Mouse (Mus musculus): ENCODE data around the gene Slc9a8.
"Not testable (repeated sequence)": the region's sequence is repeated elsewhere in the genome, so short reads cannot be mapped to it uniquely, and the experiment has no call there.

Gene Slc9a8

DNA sequence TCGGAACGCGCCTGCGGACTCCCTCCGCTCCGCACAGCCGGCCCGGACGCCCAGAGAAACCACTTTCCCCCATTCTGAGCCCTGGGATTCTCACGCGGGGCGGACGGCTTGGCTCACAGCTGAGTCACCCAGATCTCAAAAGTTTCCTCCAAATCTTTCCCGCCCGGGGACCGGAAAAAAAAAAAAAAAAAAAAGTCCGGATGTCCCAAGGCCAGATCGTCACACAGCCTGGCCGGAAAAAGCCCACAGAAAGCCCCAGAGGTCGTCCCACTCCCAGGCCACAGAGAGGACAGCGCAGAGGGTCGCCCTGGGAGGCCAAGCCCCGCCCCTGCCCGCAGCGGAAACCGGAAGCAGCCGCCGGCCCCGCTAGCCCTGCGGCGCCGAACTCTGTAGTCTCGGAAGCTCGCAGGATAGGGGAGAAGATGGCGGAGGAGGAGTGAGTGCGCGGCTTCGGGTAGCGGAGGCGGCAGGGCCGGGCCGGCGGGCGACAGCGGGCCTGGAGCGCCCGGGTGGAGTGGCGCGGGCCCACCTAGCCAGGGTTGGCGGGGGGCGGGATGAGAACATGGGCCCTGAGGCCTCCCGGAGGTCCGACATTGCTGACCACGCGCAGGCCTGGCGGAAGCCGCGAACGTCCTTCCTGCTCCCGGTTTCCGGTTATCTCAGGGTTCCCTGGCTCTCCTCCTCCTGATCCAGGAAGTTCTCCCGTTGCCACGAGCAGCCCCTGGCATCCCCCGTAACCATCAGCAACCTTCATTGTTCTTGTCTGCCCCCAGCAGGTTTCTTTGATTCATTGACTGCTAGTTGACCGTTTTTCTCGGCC, at the start of gene Slc9a8:
Slc9a8 (plus strand) TSS at position 383 of the 820 bp plus-strand sequence.
- DNase-seq (ENCODE audit: low spot score in 2 of 2): peak; percentile 89 to 93

DNA sequence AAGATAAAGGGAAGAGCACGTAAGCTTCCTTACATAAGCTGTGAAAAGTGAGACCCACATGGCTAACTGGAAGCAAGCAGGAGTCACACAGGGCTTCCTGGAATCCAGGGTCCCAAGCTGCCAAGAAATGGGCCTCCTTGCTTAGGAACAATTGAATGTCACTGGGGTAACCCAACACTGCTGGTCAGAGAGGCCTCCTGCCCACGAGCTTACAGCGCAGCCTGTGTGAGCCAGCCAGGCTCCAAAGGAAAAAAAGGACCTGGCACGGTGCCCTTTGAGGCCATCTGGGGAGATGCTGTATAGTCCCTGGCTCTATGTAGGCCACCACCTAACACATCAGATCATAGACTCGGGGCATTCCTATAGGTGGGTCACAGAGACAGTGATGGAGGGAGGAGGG, 48.2 kb upstream of the Slc9a8 start:
- no peak for DNase-seq (ENCODE audit: low spot score in 2 of 2)

DNA sequence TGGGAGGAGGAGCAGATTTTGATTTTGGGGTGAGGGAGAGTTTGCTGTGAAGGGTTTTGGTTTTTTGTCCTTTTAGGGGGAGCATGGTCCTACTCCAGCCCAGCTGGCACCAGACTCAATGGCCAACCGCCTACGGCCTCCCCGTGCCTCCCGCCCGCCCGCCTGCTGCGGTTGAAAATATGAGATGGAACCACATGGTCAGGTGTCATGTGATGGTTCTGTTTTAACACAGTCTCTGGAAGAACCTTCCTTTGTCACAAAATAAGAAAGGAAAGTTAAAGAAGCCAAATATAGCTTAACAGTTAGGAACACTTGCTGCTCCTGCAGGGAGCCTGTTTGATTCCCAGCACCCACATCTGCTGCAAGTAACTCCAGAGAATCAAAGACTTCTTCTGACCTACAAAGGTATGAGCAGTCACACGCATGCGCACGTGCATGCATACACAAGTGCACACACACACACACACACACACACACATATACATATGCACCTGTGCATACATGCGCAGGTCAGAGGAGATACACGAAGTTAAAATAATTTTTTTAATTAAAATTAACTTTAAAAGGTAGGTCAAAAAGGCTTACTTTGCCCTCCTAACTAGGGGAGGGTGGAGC, 47.2 kb upstream of the Slc9a8 start:
- no peak for DNase-seq (ENCODE audit: low spot score in 2 of 2)

GRCm38 (mm10) chr2:167375135-167375534, 46.4 kb upstream of the Slc9a8 start:
- DNase-seq (ENCODE audit: low spot score in 2 of 2): no peak

- no peak for DNase-seq (ENCODE audit: low spot score in 2 of 2)
Measured at GRCm38 (mm10) chr2:167375688-167376087, 45.8 kb upstream of the Slc9a8 start.

- DNase-seq (ENCODE audit: low spot score in 2 of 2): no peak
Measured at GRCm38 (mm10) chr2:167376160-167376564, 45.4 kb upstream of the Slc9a8 start.

DNA sequence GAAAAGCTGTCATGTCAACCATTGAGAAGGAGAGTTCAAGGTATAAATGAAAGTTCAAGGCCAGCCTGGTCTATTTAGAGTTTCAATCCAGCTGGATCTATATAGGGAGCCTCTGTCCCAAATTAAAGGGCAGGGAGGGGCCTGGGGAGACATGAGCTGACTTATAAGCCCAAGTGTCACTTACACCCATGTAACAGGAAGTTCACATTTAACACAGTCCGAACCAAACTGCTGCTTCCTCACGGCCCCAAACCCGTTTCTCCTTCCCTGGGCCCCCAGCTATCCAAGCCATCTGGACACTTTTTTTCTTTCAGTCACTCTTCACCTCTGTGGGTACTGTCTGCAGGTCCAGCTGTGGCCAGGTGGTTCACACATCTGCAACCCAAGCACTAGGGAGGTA, 43.8 kb upstream of the Slc9a8 start:
- no peak for DNase-seq (ENCODE audit: low spot score in 2 of 2)

- DNase-seq (ENCODE audit: low spot score in 2 of 2): no peak
Measured at GRCm38 (mm10) chr2:167378972-167379371, 42.5 kb upstream of the Slc9a8 start.

DNA sequence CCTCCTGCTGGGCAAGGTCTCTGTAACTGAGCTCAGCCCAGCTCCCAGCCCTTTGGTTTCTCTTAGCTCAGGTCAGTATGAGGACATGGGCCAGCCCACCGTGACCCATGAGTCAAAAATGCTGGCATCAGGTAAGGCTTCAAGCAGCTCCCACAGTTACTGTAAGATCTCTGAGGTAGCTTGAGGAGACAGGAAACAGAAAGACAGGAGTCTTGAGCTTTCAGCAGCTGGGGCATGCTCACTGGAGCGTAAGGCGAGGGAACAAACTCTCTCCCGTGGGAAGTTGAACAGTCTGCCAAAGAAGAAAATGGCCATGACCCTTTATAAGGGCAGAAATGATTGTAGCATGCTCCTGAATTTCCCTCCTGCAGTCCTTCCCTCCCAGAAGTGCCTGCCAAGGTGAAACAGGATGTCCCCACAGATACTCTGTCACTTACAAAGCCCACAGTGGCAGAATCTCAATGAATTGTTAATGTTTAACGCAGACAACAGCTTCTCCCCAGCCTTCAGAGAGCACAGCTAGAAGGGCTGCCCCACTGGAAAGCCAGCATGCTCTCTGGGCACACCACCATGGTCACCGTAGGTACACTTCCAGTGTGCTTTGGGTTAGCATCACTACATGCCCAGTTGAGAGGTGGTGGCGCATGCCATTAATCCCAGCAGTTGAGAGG, 40.8 kb upstream of the Slc9a8 start:
- no peak for DNase-seq (ENCODE audit: low spot score in 2 of 2)

- no peak for DNase-seq (ENCODE audit: low spot score in 2 of 2)
Measured at GRCm38 (mm10) chr2:167381596-167381995, 39.9 kb upstream of the Slc9a8 start.

DNA sequence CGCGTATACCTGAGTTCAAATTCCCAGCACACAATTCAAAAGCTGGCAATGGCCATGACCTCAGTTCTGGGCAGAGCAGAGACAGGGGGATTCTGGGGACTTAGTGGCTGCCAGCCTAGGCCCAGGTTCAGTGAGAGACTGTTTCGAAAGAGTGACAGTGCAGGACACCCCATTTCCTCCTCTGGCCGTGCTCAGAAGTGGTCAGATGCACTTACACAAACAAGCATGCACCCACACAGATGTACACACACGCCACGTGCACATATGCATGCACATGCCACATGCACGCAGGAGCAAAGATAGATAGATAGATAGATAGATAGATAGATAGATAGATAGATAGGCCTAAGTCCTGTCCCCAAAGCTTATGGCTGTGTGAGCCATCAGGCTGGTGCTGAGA, 39.1 kb upstream of the Slc9a8 start:
- DNase-seq (ENCODE audit: low spot score in 2 of 2): no peak

DNA sequence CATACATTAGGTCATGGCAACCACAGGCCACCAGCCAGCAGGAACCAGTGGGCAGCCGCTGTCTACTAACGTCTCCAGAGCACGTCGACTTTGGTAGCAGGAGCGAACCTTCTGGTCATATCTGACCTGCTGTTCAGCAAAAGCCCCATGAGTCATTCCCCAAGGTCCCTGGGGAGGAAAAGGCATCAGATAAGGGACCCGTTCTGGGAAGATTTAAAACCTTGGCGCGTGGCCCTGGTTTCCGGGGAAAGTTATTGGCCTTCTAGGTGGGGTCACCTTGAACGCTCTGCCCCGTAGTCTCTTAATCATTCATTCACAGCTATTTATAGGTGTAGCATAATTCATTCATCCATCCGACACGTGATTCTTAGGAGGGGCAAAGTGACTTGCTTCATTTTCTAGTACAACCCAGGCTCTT, 37.8 kb upstream of the Slc9a8 start:
- DNase-seq (ENCODE audit: low spot score in 2 of 2): no peak

DNA sequence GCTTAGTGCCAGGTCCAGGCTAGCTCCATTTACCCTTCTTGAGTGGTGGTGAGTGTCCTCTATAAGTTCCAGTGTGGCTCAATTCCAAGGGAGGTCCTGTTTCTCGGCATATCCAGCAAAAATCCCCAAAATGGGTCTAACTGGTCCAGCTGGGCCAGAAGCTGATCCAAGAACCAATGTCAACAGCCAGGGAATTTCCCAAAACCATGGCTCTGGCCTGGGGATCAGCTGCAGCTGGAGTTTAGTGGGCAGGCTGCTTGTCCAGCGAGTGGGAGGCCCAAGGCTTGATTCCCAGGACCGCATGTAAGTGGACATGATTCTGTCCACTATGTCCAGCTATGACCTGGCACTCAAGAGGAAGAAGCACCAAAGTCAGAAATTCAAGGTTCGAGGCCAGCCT, 35.1 kb upstream of the Slc9a8 start:
- DNase-seq (ENCODE audit: low spot score in 2 of 2): no peak

DNA sequence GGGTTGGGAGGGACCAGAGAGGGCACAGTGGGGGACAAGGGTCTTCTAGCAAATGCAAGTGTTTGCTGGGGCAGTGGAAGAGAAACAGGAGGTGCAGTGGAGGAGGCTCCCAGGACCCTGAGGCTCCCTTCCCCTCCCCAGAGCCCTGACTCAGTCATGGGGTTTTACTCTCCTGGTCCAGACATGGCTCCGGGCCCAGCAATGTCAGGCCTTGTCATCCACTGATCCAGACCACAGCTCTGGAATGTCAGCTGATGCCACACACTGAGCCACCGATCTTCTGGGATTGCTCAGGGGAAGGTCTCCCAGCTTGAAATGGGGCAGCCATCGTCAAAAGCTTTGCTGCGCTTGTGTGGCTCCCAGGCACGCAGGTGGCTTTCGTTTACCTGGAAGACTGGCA, 34.5 kb upstream of the Slc9a8 start:
- no peak for DNase-seq (ENCODE audit: low spot score in 2 of 2)

DNA sequence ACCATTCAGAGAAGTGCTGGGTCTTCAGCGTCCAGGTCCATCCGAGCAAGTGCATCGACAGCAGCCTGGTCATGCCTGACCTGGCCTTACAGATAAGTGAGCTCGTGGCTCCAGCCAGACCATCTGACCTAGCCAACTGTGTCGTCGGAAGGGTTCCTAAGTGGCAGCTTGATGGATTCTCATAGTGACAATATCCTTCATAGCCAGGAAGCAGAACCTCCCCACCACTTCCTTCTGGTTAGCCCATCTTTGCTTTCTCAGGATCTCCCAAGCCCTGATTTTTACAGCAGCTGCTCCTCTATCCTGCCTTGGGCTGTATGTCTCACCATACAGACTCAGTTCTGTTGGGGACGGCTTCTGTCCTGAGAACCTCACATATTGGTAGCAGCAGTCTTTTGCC, 27.1 kb upstream of the Slc9a8 start:
- no peak for DNase-seq (ENCODE audit: low spot score in 2 of 2)

GRCm38 (mm10) chr2:167396420-167396819, 25.1 kb upstream of the Slc9a8 start:
- DNase-seq (ENCODE audit: low spot score in 2 of 2): not testable (repeated sequence)

GRCm38 (mm10) chr2:167399012-167399411, 22.5 kb upstream of the Slc9a8 start:
- DNase-seq (ENCODE audit: low spot score in 2 of 2): no peak

GRCm38 (mm10) chr2:167399646-167400045, 21.9 kb upstream of the Slc9a8 start:
- DNase-seq (ENCODE audit: low spot score in 2 of 2): no peak

GRCm38 (mm10) chr2:167403085-167403484, 18.4 kb upstream of the Slc9a8 start:
- no peak for DNase-seq (ENCODE audit: low spot score in 2 of 2)

DNA sequence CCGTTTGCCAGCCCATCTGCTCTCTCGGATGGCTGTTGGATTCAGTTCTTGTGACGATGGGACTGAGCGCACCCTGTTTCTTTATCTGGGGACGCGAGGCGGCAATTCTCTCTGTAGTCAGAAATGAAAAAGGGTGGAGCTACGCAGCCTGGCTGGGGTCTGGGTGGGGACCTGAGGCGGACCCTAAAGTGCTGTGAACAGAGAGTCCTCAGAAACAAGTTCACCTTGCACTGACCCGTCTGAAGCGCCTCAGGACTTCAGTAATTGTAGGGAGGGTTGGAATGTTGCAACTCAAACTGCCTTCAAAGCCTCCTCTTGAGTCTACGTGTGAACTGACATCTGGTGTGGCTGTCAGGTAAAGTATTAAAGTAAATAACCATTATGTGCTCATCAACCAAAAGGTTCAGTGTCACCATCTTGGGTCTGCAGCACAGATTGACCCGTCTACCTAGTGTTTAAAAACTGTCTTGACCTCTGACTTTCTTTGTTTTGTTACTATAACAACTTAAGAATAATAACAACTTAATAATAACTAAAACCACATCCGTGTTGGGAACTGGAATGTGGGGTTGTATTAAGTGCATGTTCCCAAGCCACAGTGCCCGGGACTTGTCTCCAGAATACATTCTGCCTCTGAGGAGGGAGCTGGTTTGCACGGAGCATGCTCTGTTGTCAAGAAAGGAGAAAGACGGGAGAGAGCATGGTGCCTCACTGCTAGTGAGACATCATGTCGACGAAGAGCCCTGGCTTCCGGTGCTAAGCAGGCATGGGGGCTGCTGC, 16.2 kb upstream of the Slc9a8 start:
- no peak for DNase-seq (ENCODE audit: low spot score in 2 of 2)

- DNase-seq (ENCODE audit: low spot score in 2 of 2): no peak
Measured at GRCm38 (mm10) chr2:167407296-167407929, 14.1 kb upstream of the Slc9a8 start.

DNA sequence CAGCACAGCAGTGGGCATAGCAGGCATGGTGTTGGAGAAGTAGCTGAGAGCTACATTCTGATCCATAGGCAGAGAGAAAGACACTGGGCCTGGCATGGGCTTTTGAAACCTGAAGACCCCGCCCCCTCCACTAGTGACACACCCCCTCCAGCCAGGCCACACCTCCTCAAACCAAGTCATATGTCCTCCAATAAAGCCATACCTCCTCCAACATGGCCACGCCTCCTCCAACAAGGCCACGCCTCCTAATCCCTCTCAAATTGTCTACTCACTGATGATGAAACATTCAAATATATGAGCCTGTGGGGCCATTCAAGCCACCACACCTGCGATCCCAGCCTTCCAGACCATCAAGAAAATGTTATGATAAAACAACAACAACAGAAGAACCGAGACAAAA, 7.1 kb upstream of the Slc9a8 start:
- no peak for DNase-seq (ENCODE audit: low spot score in 2 of 2)

Data from thymus, postnatal 10 days (tissue).